In the genomic region with DNA sequence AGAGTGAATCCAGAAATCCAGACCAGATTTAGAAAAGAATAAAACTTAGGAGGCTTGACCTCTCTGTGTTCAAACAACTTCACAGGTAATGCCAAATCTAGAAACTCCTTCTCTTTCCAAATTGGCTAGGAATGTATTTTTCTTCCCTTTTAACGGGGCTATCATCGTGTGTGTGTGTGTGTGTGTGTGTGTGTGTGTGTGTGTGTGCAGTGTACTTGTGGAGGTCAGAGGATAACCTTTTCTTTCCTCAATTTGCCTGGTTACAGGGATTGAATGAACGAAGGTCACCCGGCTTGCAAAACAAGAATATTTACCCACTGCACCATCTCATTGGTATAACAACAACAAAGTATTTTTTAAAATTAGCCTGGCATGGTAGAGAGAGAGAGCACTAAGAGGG, we compare ENCODE assay signal across 9 mouse cellular contexts. TPM values are rescaled to one million over a fixed set of nuclear protein-coding genes. Genes with fewer than 3 reads are reported as not detected.
DNase-seq lines count a peak whose midpoint lies in the region; ATAC-seq lines count a peak whose summit lies in the region.
"Had no signal": no experiment of that assay in that cellular context is flagged by ENCODE, and none has a peak within 500 bp of the region (broad histone marks: within the 10 kb centered on the region; RNA-seq: fewer than 3 reads in every experiment).

No protein-coding gene starts in this region.

- H3K9me3 ChIP-seq in kidney, embryonic 15.5 days (replicated peaks), result no peaks in the 10 kb centered on the region
- H3K9me3 ChIP-seq in neural tube, embryonic 12.5 days, result no peaks in the 10 kb centered on the region
- no peaks in the 10 kb centered on the region for H3K9me3 ChIP-seq in neural tube, embryonic 15.5 days (replicated peaks)
- no peaks in the 10 kb centered on the region for H3K9me3 ChIP-seq in liver, embryonic 11.5 days (ENCODE audit: control insufficient read depth, low read length)
- H3K9me3 ChIP-seq: hindbrain, embryonic 13.5 days had no signal

- no peak overlapping the region for H3K27ac ChIP-seq in kidney, embryonic 15.5 days
- H3K27ac ChIP-seq in neural tube, embryonic 12.5 days, result no peak overlapping the region
- H3K27ac ChIP-seq in neural tube, embryonic 15.5 days (replicated peaks), result no peak overlapping the region
- H3K27ac ChIP-seq in liver, embryonic 11.5 days (ENCODE audit: low read depth, low read length), result no peak overlapping the region
- H3K27ac ChIP-seq: hindbrain, embryonic 13.5 days had no signal

- no peak for DNase-seq in kidney, adult 9 months
- no peak for DNase-seq in liver, embryonic 11.5 days (ENCODE audit: low spot score)
- no peak for DNase-seq in frontal cortex, postnatal 36 days (ENCODE audit: low spot score in 2 of 2)
- DNase-seq in spleen, adult 12 weeks (ENCODE audit: low spot score), result no peak
- DNase-seq: cerebellum, adult 9-10 months had no signal

- H3K9ac ChIP-seq in kidney, embryonic 15.5 days, result no peak overlapping the region
- H3K9ac ChIP-seq in neural tube, embryonic 12.5 days, result no peak overlapping the region
- H3K9ac ChIP-seq in neural tube, embryonic 15.5 days (replicated peaks), result no peak overlapping the region
- H3K9ac ChIP-seq in liver, embryonic 11.5 days (ENCODE audit: low read depth, low read length), result no peak overlapping the region
- H3K9ac ChIP-seq: hindbrain, embryonic 13.5 days had no signal

- no peak for ATAC-seq in kidney, embryonic 15.5 days (replicated peaks; ENCODE audit: low FRiP score)
- ATAC-seq in neural tube, embryonic 12.5 days (ENCODE audit: low FRiP score, low read depth), result no peak
- no peak for ATAC-seq in neural tube, embryonic 15.5 days (ENCODE audit: low FRiP score)
- ATAC-seq in liver, embryonic 11.5 days (replicated peaks; ENCODE audit: low FRiP score), result no peak

- no peaks in the 10 kb centered on the region for H3K36me3 ChIP-seq in kidney, embryonic 15.5 days
- no peaks in the 10 kb centered on the region for H3K36me3 ChIP-seq in neural tube, embryonic 12.5 days
- no peaks in the 10 kb centered on the region for H3K36me3 ChIP-seq in neural tube, embryonic 15.5 days
- no peaks in the 10 kb centered on the region for H3K36me3 ChIP-seq in liver, embryonic 11.5 days (ENCODE audit: control insufficient read depth, insufficient read depth, low read length)
- H3K36me3 ChIP-seq: hindbrain, embryonic 13.5 days had no signal

- H3K27me3 ChIP-seq in kidney, embryonic 15.5 days, result no peaks in the 10 kb centered on the region
- H3K27me3 ChIP-seq in neural tube, embryonic 12.5 days (replicated peaks), result peaks cover 12% of the 10 kb centered on the region; the same call in 1 of the 2 replicates
- peaks cover 9% of the 10 kb centered on the region for H3K27me3 ChIP-seq in neural tube, embryonic 15.5 days (replicated peaks)
- no peaks in the 10 kb centered on the region for H3K27me3 ChIP-seq in liver, embryonic 11.5 days (replicated peaks; ENCODE audit: control insufficient read depth, insufficient read depth, low read length)

- 63% methylated on average over 4 of the region's 4 CpGs for WGBS in kidney, embryonic 15.5 days
- 86% methylated on average over 4 of the region's 4 CpGs for WGBS in neural tube, embryonic 12.5 days
- WGBS in neural tube, embryonic 15.5 days, result 82% methylated on average over 4 of the region's 4 CpGs
- WGBS in liver, embryonic 11.5 days, result 59% methylated on average over 4 of the region's 4 CpGs

- no peak overlapping the region for H3K4me3 ChIP-seq in kidney, embryonic 15.5 days (replicated peaks)
- no peak overlapping the region for H3K4me3 ChIP-seq in neural tube, embryonic 12.5 days
- no peak overlapping the region for H3K4me3 ChIP-seq in neural tube, embryonic 15.5 days (replicated peaks)
- no peak overlapping the region for H3K4me3 ChIP-seq in liver, embryonic 11.5 days (ENCODE audit: low read depth, low read length)

- H3K4me1 ChIP-seq in kidney, embryonic 15.5 days, result peaks cover 19% of the 10 kb centered on the region
- H3K4me1 ChIP-seq in neural tube, embryonic 12.5 days, result 0 out of 2 replicates have a peak, but pooled peaks cover 6% of the 10 kb centered on the region
- H3K4me1 ChIP-seq in neural tube, embryonic 15.5 days, result peaks cover 15% of the 10 kb centered on the region
- no peaks in the 10 kb centered on the region; the same call in 1 of the 2 replicates for H3K4me1 ChIP-seq in liver, embryonic 11.5 days (replicated peaks; ENCODE audit: control insufficient read depth, insufficient read depth, low read length)

- H3K4me2 ChIP-seq in kidney, embryonic 15.5 days, result peak overlapping the region; percentile 97
- H3K4me2 ChIP-seq in neural tube, embryonic 12.5 days (replicated peaks), result peak overlapping the region; percentile 79; the same call in 1 of the 2 replicates
- no peak overlapping the region for H3K4me2 ChIP-seq in neural tube, embryonic 15.5 days
- peak overlapping the region; percentile 61 for H3K4me2 ChIP-seq in liver, embryonic 11.5 days

RNA-seq across cellular contexts. Expression of a gene that starts 1.7 kb away (rescaled TPM):
- 43.6 and 47.2 TPM in 2 replicates for polyA plus RNA-seq in kidney, embryonic 15.5 days (2015; fragmentation: Nextera tagmentation; extraction: Ambion mirVana)
- polyA plus RNA-seq in neural tube, embryonic 12.5 days (2016; fragmentation: Nextera tagmentation; extraction: Ambion mirVana), result 14.8 and 15.1 TPM in 2 replicates
- 17.4 and 18.5 TPM in 2 replicates for polyA plus RNA-seq in neural tube, embryonic 15.5 days (2015; fragmentation: Nextera tagmentation; extraction: Ambion mirVana)
- 37.4 and 42.5 TPM in 2 replicates for polyA plus RNA-seq in liver, embryonic 11.5 days (2014; fragmentation: Nextera tagmentation; extraction: Ambion mirVana)
